Mouse (Mus musculus): ENCODE results near the gene Fbln5. TPM values are rescaled to one million over a fixed set of nuclear protein-coding genes. Genes with fewer than 3 reads are reported as not detected.

Fbln5 gene
- total RNA-seq, 2 experiments from 2014 or later = 78.4 to 96.9 TPM

GRCm38 (mm10) chr12:101764870-101765269 is 54.0 kb downstream of the Fbln5 start:
- DNase-seq (ENCODE audit: low spot score in 2 of 2) = no peak

- DNase-seq (ENCODE audit: low spot score in 2 of 2) = no peak
These were observed 55.8 kb downstream of the Fbln5 start for GRCm38 (mm10) chr12:101763065-101763464.

- DNase-seq (ENCODE audit: low spot score in 2 of 2) = no peak
These were observed 56.8 kb downstream of the Fbln5 start for GRCm38 (mm10) chr12:101762054-101762453.

GRCm38 (mm10) chr12:101759440-101760045 is 59.3 kb downstream of the Fbln5 start:
- DNase-seq (ENCODE audit: low spot score in 2 of 2) = no peak

GRCm38 (mm10) chr12:101758698-101759097 is 60.2 kb downstream of the Fbln5 start:
- no peak for DNase-seq (ENCODE audit: low spot score in 2 of 2)

GRCm38 (mm10) chr12:101742375-101742774 is 76.5 kb downstream of the Fbln5 start:
- no peak for DNase-seq (ENCODE audit: low spot score in 2 of 2)

- no peak for DNase-seq (ENCODE audit: low spot score in 2 of 2)
These were observed 78.4 kb downstream of the Fbln5 start for GRCm38 (mm10) chr12:101740486-101740885.

- DNase-seq (ENCODE audit: low spot score in 2 of 2) = no peak
These were observed 78.8 kb downstream of the Fbln5 start for GRCm38 (mm10) chr12:101740045-101740444.

- no peak for DNase-seq (ENCODE audit: low spot score in 2 of 2)
These were observed 100.1 kb downstream of the Fbln5 start for GRCm38 (mm10) chr12:101718755-101719150.

- DNase-seq (ENCODE audit: low spot score in 2 of 2) = peak in 1 of 2 experiments; percentile 31
These were observed 100.7 kb downstream of the Fbln5 start, which contains the start of gene Tc2n for GRCm38 (mm10) chr12:101718054-101718754. Gene Tc2n, minus strand, starts transcription at chr12:101718523.

GRCm38 (mm10) chr12:101699176-101699575 is 119.7 kb downstream of the Fbln5 start:
- no peak for DNase-seq (ENCODE audit: low spot score in 2 of 2)

Other genes starting within 250 kb of the Fbln5 start
- gene Tc2n, start 100.5 kb downstream of the Fbln5 start, total RNA-seq (2021) = 1 to 10 TPM; 1.4 to 2.2 TPM
- gene Trip11, start 94.2 kb upstream of the Fbln5 start, total RNA-seq (2021) = 10 to 100 TPM; 32.0 to 36.9 TPM
- 10 to 100 TPM; 19.3 to 20.3 TPM for gene Atxn3, start 139.2 kb upstream of the Fbln5 start, total RNA-seq (2021)
- gene Cpsf2, start 156.9 kb upstream of the Fbln5 start, total RNA-seq (2021) = 10 to 100 TPM; 35.1 to 35.7 TPM

Measured in adrenal gland, postnatal 4 days (tissue).